Mouse (Mus musculus) gastrocnemius, adult 2 months (tissue): ENCODE data around the gene Gemin2. TPM values are rescaled to one million over a fixed set of nuclear protein-coding genes. Genes with fewer than 3 reads are reported as not detected.

Experiments used
- DNase-seq: peaks from one replicate; pipeline ENCODE4 v3.0.0; 2022
- H3K27ac ChIP-seq: fragments of 200-600 bp; 2 replicates; pipeline ENCODE4 v1.8.1; 2022; ENCODE audit warnings: mild to moderate bottlenecking
- H3K4me3 ChIP-seq: fragments of 200-600 bp; 2 replicates; pipeline ENCODE4 v1.8.1; 2022; ENCODE audit warnings: mild to moderate bottlenecking, moderate library complexity
- CTCF ChIP-seq: fragments of 200-600 bp; IDR thresholded peaks from 2 replicates; pipeline ENCODE4 v1.8.1; 2022; ENCODE audit warnings: antibody characterized with exemption, mild to moderate bottlenecking, moderate library complexity
- intact Hi-C: fragments of 180-260 bp; cut with DNase I; formaldehyde crosslinking; loops from one replicate; pipeline ENCODE4 v1.15.1; 2025
- total RNA-seq, 2 experiments: library from RNA; stranded (reverse); gene quantifications; 2 replicates each; pipeline ENCODE4 v1.2.3; 2021

Gene Gemin2
- total RNA-seq, 2 experiments from 2014 or later: 4.3 to 5.0 TPM

DNA sequence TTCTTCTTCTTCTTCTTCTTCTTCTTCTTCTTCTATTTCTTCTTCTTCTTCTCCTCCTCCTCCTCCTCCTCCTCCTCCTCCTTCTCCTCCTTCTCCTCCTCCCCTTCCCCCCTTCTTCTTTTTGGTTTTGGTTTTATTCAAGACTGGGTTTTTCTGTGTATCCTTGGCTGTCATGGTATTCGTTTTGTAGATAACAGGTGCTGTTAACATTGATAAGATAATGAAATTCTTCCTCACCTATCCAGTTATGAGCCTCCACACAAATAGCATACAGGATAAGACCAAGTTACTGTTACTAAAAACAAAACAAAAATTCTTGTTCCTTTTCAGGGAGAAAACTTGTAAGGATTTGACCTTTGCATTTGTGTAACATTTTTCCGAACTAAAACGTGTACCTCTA, 52.6 kb downstream of the Gemin2 start:
- intact Hi-C loops: loop anchor here (2.0 kb wide), 2 partner anchors 65 to 153 kb away; partner anchors contain the start of gene Fbxo33
- Histone ChIP-seq H3K4me3 (peak overlapping the region; percentile 94), H3K27ac (peak overlapping the region; percentile 96)
- DNase-seq: no peak
- TF ChIP-seq CTCF: no peak

DNA sequence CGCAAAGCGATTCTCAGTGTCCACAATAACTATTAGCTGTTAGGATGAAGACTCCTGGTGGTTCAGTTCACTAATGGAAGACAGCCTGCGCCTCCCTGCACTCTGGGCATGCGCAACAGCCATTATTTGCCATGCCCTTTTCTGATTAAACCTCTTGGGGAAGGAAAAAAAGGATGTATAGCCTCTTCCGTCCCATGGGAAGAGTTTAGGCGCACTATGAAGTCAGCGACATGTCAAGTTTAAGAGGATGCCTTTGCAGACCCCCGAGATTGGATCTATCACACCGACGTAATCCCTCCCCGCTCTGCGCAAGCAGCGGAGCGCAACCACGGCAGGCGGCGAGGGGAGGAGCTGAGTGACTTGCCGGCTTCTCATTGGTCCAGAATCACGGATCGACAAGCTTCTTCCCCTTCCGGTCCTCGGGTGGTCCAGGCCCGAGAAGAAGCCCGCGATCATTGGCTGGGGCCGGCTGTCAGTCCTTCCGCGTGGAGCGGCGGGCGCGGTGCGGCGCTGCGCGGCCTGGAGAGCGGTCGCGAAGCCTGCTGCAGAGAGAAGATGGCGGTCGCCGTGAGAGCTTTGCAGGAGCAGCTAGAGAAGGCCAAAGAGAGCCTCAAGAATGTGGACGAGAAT, 53.4 kb downstream of the Gemin2 start, which contains the start of gene Pnn:
TSS of gene Pnn (plus strand) at position 437 of the 630 bp plus-strand sequence.
- peak; percentile 98 for DNase-seq
- intact Hi-C loops: loop anchor here (2.0 kb wide), 2 partner anchors 64 to 152 kb away; partner anchors contain the start of gene Fbxo33
- peak within 1 kb of the TSS; percentile 96 for H3K27ac ChIP-seq
- H3K4me3 ChIP-seq: peak within 1 kb of the TSS; percentile 94
- peak; percentile 43 for TF ChIP-seq CTCF

DNA sequence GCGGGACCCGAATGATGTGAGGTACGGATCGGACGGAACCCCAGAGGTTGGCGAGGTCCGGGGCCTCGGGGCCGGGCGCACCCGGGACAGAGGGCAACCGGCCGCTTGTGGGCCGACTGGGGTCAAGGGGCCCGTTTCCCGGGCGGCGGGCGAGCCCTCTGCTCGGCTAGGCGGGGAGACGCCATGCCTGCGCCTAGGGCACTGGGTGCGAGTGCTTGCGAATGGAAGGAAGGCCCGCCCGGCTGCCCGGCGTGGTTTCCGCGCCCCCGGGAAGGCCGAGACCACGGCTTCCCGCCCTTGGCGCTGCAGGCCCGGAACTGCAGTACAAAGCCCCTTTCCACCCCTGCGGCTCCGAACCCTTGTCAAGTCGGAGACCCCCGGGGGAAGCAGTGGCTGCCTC, 53.9 kb downstream of the Gemin2 start:
- intact Hi-C loops: loop anchor here (2.0 kb wide), 2 partner anchors 64 to 152 kb away; partner anchors contain the start of gene Fbxo33
- Histone ChIP-seq H3K27ac (peak overlapping the region; percentile 96), H3K4me3 (peak overlapping the region; percentile 94)
- TF ChIP-seq CTCF: no peak
- DNase-seq: no peak

DNA sequence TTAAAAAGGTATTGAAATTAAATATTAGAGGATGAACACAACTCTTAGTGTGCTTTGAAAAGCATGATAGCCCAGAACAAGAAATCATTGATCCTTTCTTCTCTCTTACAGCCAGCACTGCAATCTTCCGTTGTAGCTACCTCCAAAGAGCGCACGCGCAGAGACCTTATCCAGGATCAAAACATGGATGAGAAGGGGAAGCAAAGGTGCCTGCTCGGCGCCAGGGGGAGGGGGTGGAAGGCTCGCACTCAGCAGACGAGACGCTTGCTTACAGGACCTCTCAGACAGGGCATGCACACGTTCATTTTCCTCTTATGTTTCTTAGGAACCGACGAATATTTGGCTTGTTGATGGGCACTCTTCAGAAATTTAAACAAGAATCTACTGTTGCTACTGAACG, 55.6 kb downstream of the Gemin2 start:
- H3K4me3 ChIP-seq: no peak overlapping the region
- TF ChIP-seq CTCF: no peak
- intact Hi-C loops: no loop called here
- no peak for DNase-seq
- no peak overlapping the region for H3K27ac ChIP-seq

DNA sequence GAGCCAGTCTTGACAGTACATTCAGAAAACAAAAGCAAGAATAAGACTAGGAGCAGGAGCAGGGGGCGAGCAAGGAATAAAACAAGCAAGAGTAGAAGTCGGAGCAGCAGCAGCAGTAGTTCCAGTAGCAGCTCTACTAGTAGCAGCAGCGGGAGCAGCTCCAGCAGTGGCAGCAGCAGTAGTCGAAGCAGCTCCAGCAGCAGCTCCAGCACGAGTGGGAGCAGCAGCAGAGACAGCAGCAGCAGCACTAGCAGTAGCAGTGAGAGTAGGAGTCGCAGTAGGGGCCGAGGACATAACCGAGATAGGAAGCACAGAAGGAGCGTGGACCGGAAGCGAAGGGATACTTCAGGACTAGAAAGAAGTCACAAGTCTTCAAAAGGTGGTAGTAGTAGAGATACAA, 59.1 kb downstream of the Gemin2 start:
- TF ChIP-seq CTCF: no peak
- H3K27ac ChIP-seq: no peak overlapping the region
- intact Hi-C loops: no loop called here
- no peak for DNase-seq
- H3K4me3 ChIP-seq: no peak overlapping the region

DNA sequence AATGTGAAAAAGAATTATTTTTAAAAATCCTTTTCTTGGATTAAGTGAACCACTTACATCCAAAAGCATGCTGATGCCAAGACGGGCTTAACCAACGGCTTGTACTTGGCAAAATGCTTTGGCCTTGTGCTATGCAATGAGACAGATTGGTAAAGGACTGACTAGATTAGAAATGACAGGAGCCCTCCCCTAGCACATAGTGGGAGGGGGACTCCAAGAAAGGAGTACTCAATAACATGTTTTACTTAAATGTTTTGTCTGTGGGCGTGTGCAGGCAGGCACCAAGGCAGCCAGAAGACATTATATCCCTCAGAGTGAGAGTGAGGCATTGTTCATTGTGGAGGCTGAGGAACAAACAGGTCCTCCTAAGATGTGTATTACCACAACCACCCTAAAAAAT, 60.9 kb downstream of the Gemin2 start:
- Histone ChIP-seq H3K4me3 (no peak overlapping the region), H3K27ac (no peak overlapping the region)
- intact Hi-C loops: no loop called here
- no peak for TF ChIP-seq CTCF
- DNase-seq: no peak

DNA sequence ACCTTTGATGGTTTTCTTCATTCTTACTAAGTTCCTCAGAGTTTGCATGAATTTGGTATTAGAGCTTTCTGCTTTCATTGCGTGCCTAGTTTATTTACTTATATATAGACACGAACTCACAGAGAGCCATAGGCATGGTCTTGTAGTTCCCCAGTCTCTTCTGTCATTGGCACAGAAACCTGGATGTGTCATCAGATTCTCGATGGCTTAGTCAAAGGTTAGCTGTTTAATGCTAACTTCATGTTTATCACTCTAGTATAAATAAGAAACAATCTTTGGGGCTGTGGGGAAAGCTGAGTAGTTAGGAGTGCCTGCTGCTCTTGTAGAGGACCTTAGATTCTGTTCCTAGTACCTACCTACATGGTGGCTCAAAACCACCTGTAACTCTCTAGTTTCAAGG, 63.8 kb downstream of the Gemin2 start:
- no peak overlapping the region for H3K4me3 ChIP-seq
- no peak for DNase-seq
- no peak overlapping the region for H3K27ac ChIP-seq
- intact Hi-C loops: no loop called here
- no peak for TF ChIP-seq CTCF

DNA sequence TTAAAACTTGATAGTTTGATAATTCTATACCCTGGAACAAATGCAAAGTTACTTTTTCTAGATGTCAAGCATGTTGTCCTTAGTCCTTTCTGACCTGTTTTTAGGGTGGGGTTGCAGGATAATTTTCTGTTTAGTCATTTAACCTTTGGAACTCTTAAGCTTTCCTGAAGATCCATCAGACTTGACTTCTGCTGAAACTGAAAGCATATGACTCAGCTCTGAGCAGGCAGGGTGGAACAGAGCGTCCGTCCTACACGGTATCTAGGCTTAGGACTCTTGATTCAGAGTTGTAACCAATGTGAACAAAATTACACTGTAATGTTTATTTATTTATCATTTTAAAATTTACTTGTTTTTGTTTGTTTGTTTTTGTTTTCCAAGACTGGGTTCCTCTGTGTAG, 64.7 kb downstream of the Gemin2 start:
- TF ChIP-seq CTCF: no peak
- intact Hi-C loops: no loop called here

More for the DNA sequence above, 64.7 kb downstream of the Gemin2 start:
- Histone ChIP-seq H3K27ac (no peak overlapping the region), H3K4me3 (no peak overlapping the region)
- no peak for DNase-seq

Other genes with a start within 250 kb of the Gemin2 start
- 10 to 100 TPM; 54.7 to 61.6 TPM for gene Sec23a, start 1.4 kb upstream of the Gemin2 start, total RNA-seq
- gene Trappc6b, start 48.1 kb downstream of the Gemin2 start, total RNA-seq: 10 to 100 TPM; 46.4 to 60.7 TPM
- 10 to 100 TPM; 18.2 to 22.5 TPM for gene Pnn, start 53.5 kb downstream of the Gemin2 start, total RNA-seq
- 100 to 1,000 TPM; 113 to 123 TPM for gene Mia2, start 82.4 kb downstream of the Gemin2 start, total RNA-seq
- gene Fbxo33, start 206.3 kb downstream of the Gemin2 start, total RNA-seq: 1 to 10 TPM; 2.4 to 3.4 TPM